Mouse (Mus musculus) lung, adult 2 months (tissue): ENCODE data around the gene Lasp1.

Source experiments
- CTCF ChIP-seq: fragments of 200-500 bp; IDR thresholded peaks from 2 replicates; pipeline ENCODE4 v1.5.1; 2011; ENCODE audit warnings: mild to moderate bottlenecking, low read length, control low read depth; ENCODE audit not compliant: insufficient read depth
- POLR2A ChIP-seq: fragments of 200-500 bp; IDR thresholded peaks from 2 replicates; pipeline ENCODE4 v1.6.1; 2011; ENCODE audit warnings: low read depth, mild to moderate bottlenecking, control low read depth, low read length, borderline replicate concordance; ENCODE audit errors: extremely low read depth

DNA sequence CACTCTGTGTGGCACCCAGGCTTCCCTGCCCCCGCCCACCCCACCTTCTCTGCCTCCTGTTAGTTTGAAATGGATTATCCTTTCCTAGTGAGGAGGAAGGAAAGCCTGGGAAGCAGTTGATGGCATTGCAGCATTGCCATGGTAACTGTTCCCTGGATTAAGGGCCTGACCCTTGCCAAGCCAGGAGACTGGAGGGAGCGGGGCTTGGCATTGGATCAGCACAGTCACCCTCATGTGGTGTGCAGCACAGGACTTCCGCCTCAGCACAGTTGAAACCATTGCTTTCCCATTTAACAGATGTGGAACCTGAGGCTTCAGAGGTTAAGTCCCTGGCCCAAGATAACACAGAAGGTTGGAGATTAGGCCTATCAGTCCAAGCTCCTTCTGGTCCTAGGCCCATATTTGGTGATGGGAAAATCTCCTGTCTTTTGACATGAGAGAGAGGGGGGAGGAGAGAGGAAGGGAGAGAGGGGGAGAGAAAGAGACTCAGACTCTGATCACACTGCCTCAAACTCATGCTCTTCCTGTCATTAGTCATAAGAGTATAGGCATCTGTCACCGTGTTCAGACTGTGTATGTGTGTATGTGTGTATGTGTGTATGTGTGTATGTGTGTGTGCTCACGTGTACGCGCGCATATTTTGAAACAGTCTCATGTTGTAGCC, 22.7 kb downstream of the Lasp1 start:
- no peak for TF ChIP-seq CTCF
- TF ChIP-seq POLR2A: no peak
